Mouse (Mus musculus) frontal cortex, adult (tissue): ENCODE results near the gene Ldlrad3.
A peak's percentile ranks its signal among the peaks of the same experiment; 100 is the strongest.

Source experiments
- ATAC-seq: cut with Nextera tagmentation; 2 replicates; pipeline ENCODE4 v1.9.2; 2017; ENCODE audit warnings: mild to moderate bottlenecking, moderate library complexity, mixed read lengths; ENCODE audit not compliant: low TSS enrichment

The Ldlrad3 gene

GRCm38 (mm10) chr2:102038229-102038894 lies 147.8 kb downstream of the Ldlrad3 start:
- peak; percentile 88 for ATAC-seq

- no peak for ATAC-seq
Measured at GRCm38 (mm10) chr2:102036665-102037511, 149.3 kb downstream of the Ldlrad3 start.

- ATAC-seq, result no peak
Measured at GRCm38 (mm10) chr2:102034513-102034879, 151.7 kb downstream of the Ldlrad3 start.

- ATAC-seq, result no peak
Measured at GRCm38 (mm10) chr2:102033818-102034512, 152.2 kb downstream of the Ldlrad3 start.

- peak; percentile 80 for ATAC-seq
Measured at GRCm38 (mm10) chr2:102032713-102033343, 153.4 kb downstream of the Ldlrad3 start.

- peak; percentile 62 for ATAC-seq
Measured at GRCm38 (mm10) chr2:102030652-102031051, 155.5 kb downstream of the Ldlrad3 start.

- ATAC-seq, result no peak
Measured at GRCm38 (mm10) chr2:102030152-102030551, 156.0 kb downstream of the Ldlrad3 start.

- no peak for ATAC-seq
Measured at GRCm38 (mm10) chr2:102029682-102030081, 156.5 kb downstream of the Ldlrad3 start.

GRCm38 (mm10) chr2:102027265-102027664 lies 158.9 kb downstream of the Ldlrad3 start:
- ATAC-seq, result no peak

GRCm38 (mm10) chr2:102026156-102026555 lies 160.0 kb downstream of the Ldlrad3 start:
- no peak for ATAC-seq

- ATAC-seq, result no peak
Measured at GRCm38 (mm10) chr2:102024483-102024882, 161.7 kb downstream of the Ldlrad3 start.

GRCm38 (mm10) chr2:102021371-102022084 lies 164.7 kb downstream of the Ldlrad3 start:
- peak; percentile 44; the same call in 1 of the 2 replicates for ATAC-seq

- no peak for ATAC-seq
Measured at GRCm38 (mm10) chr2:102020546-102020945, 165.6 kb downstream of the Ldlrad3 start.

- ATAC-seq, result peak; percentile 89
Measured at GRCm38 (mm10) chr2:102014538-102015113, 171.6 kb downstream of the Ldlrad3 start.

- ATAC-seq, result no peak
Measured at GRCm38 (mm10) chr2:102011311-102011975, 174.7 kb downstream of the Ldlrad3 start.

- ATAC-seq, result no peak
Measured at GRCm38 (mm10) chr2:102009766-102010265, 176.4 kb downstream of the Ldlrad3 start.

- no peak for ATAC-seq
Measured at GRCm38 (mm10) chr2:102006143-102006542, 180.0 kb downstream of the Ldlrad3 start.

- ATAC-seq, result no peak
Measured at GRCm38 (mm10) chr2:102005377-102006007, 180.7 kb downstream of the Ldlrad3 start.

- ATAC-seq, result peak; percentile 56
Measured at GRCm38 (mm10) chr2:102003776-102004264, 182.4 kb downstream of the Ldlrad3 start.
